Mouse (Mus musculus): ENCODE results near the gene Arl8a.

- TF ChIP-seq CTCF (IDR thresholded peaks at IDR 0.05; ENCODE audit: control insufficient read depth, insufficient read depth, insufficient read length) (no peak), MAX (IDR thresholded peaks at IDR 0.05) (no peak), USF1 (IDR thresholded peaks at IDR 0.05; ENCODE audit: low read depth) (no peak), CEBPB (IDR thresholded peaks at IDR 0.05; ENCODE audit: low read depth) (no peak)
Measured at GRCm38 (mm10) chr1:135100400-135100799, 46.2 kb upstream of the Arl8a start.
